Mouse (Mus musculus) limb, embryonic 12.5 days (tissue): ENCODE results near the gene Slc2a5. TPM values are rescaled to one million over a fixed set of nuclear protein-coding genes. Genes with fewer than 3 reads are reported as not detected.

Experiments
- ATAC-seq: fragments of 200-750 bp; cut with Nextera tagmentation; 2 replicates; pipeline ENCODE4 v1.8.0; 2017; ENCODE audit warnings: low read depth, moderate TSS enrichment; ENCODE audit not compliant: insufficient number of reproducible peaks, insufficient read depth, low FRiP score, low TSS enrichment
- H3K27ac ChIP-seq: fragments of 300-500 bp; sonication (generic); 2 replicates; pipeline ENCODE4 v1.5.1; 2016; ENCODE audit warnings: mild to moderate bottlenecking, moderate library complexity
- H3K27me3 ChIP-seq: fragments of 300-500 bp; sonication (generic); 2 replicates; pipeline ENCODE4 v1.6.1; 2016; ENCODE audit warnings: mild to moderate bottlenecking, moderate library complexity
- H3K36me3 ChIP-seq: fragments of 300-500 bp; sonication (generic); 2 replicates; pipeline ENCODE4 v1.6.1; 2016; ENCODE audit warnings: mild to moderate bottlenecking, moderate library complexity
- H3K4me1 ChIP-seq: fragments of 300-500 bp; sonication (generic); replicated peaks from 2 replicates; pipeline ENCODE4 v1.6.1; 2016
- H3K4me2 ChIP-seq: fragments of 300-500 bp; sonication (generic); 2 replicates; pipeline ENCODE4 v1.6.1; 2016; ENCODE audit warnings: mild to moderate bottlenecking, moderate library complexity
- H3K4me3 ChIP-seq: fragments of 300-500 bp; sonication (generic); replicated peaks from 2 replicates; pipeline ENCODE4 v1.5.1; 2016; ENCODE audit warnings: mild to moderate bottlenecking
- H3K9ac ChIP-seq: fragments of 300-500 bp; sonication (generic); replicated peaks from 2 replicates; pipeline ENCODE4 v1.6.1; 2016; ENCODE audit warnings: mild to moderate bottlenecking, moderate library complexity
- H3K9me3 ChIP-seq: fragments of 300-500 bp; sonication (generic); 2 replicates; pipeline ENCODE4 v1.6.1; 2016; ENCODE audit warnings: mild to moderate bottlenecking, moderate library complexity
- WGBS: fragments of 180-500 bp; shearing (Covaris S2); methylation state at CpG from one replicate; pipeline ENCODE4 v1.1.7; 2016; 5-methylcytosine and 5-hydroxymethylcytosine counted together
- polyA plus RNA-seq: library from polyadenylated mRNA; unstranded; fragments of >200 nt; fragmentation: Nextera tagmentation; extraction: Ambion mirVana; gene quantifications from 2 replicates; pipeline ENCODE4 v1.2.1, GENCODE M21; 2016

The Slc2a5 gene
- polyA plus RNA-seq, 1 experiment from 2014 or later = 1.6 TPM

GRCm38 (mm10) chr4:150102822-150103221 is 16.3 kb upstream of the Slc2a5 start:
- peaks cover 15% of the 10 kb centered on the region for H3K27me3 ChIP-seq
- no peaks in the 10 kb centered on the region for H3K9me3 ChIP-seq
- ATAC-seq = no peak
- H3K27ac ChIP-seq = no peak overlapping the region
- no peak overlapping the region for H3K9ac ChIP-seq
- 86% methylated on average over 7 of the region's 7 CpGs for WGBS
- no peaks in the 10 kb centered on the region for H3K36me3 ChIP-seq
- H3K4me1 ChIP-seq = 0 out of 2 replicates have a peak, but pooled peaks cover 8% of the 10 kb centered on the region
- H3K4me3 ChIP-seq = no peak overlapping the region
- H3K4me2 ChIP-seq = no peak overlapping the region

GRCm38 (mm10) chr4:150105671-150106070 is 13.4 kb upstream of the Slc2a5 start:
- Histone ChIP-seq H3K4me2 (no peak overlapping the region), H3K36me3 (no peaks in the 10 kb centered on the region), H3K27ac (no peak overlapping the region), H3K27me3 (0 out of 2 replicates have a peak, but pooled peaks cover under 1% of the 10 kb centered on the region), H3K9me3 (no peaks in the 10 kb centered on the region), H3K4me3 (no peak overlapping the region), H3K4me1 (0 out of 2 replicates have a peak, but pooled peaks cover 8% of the 10 kb centered on the region), H3K9ac (no peak overlapping the region)
- whole genome bisulfite sequencing = 36% methylated on average over 7 of the region's 7 CpGs
- no peak for ATAC-seq

GRCm38 (mm10) chr4:150106637-150107036 is 12.4 kb upstream of the Slc2a5 start:
- no peak overlapping the region for H3K27ac ChIP-seq
- no peak overlapping the region for H3K4me3 ChIP-seq
- WGBS = 77% methylated on average over 5 of the region's 5 CpGs
- no peak overlapping the region for H3K4me2 ChIP-seq
- no peaks in the 10 kb centered on the region for H3K36me3 ChIP-seq
- ATAC-seq = no peak
- H3K9me3 ChIP-seq = no peaks in the 10 kb centered on the region
- H3K9ac ChIP-seq = no peak overlapping the region
- H3K4me1 ChIP-seq = 0 out of 2 replicates have a peak, but pooled peaks cover 8% of the 10 kb centered on the region
- no peaks in the 10 kb centered on the region for H3K27me3 ChIP-seq

- Histone ChIP-seq H3K4me2 (no peak overlapping the region), H3K4me1 (no peaks in the 10 kb centered on the region), H3K9ac (no peak overlapping the region), H3K27me3 (no peaks in the 10 kb centered on the region), H3K27ac (no peak overlapping the region), H3K9me3 (no peaks in the 10 kb centered on the region), H3K36me3 (no peaks in the 10 kb centered on the region), H3K4me3 (no peak overlapping the region)
- ATAC-seq = no peak
- WGBS = 54% methylated on average over 3 of the region's 3 CpGs
Observed at GRCm38 (mm10) chr4:150109636-150110035, 9.4 kb upstream of the Slc2a5 start.

- no peaks in the 10 kb centered on the region for H3K4me1 ChIP-seq
- no peaks in the 10 kb centered on the region for H3K27me3 ChIP-seq
- no peaks in the 10 kb centered on the region for H3K36me3 ChIP-seq
- no peak for ATAC-seq
- H3K4me3 ChIP-seq = no peak overlapping the region
- H3K9ac ChIP-seq = no peak overlapping the region
- no peaks in the 10 kb centered on the region for H3K9me3 ChIP-seq
- 71% methylated on average over 9 of the region's 9 CpGs for WGBS
- H3K27ac ChIP-seq = no peak overlapping the region
- H3K4me2 ChIP-seq = no peak overlapping the region
Observed at GRCm38 (mm10) chr4:150110373-150110772, 8.7 kb upstream of the Slc2a5 start.

GRCm38 (mm10) chr4:150112867-150113266 is 6.2 kb upstream of the Slc2a5 start:
- Histone ChIP-seq H3K4me1 (no peaks in the 10 kb centered on the region), H3K27ac (no peak overlapping the region), H3K36me3 (no peaks in the 10 kb centered on the region), H3K4me3 (no peak overlapping the region), H3K4me2 (peak overlapping the region; percentile 44), H3K9ac (no peak overlapping the region), H3K27me3 (no peaks in the 10 kb centered on the region), H3K9me3 (no peaks in the 10 kb centered on the region)
- ATAC-seq = no peak
- WGBS = 6% methylated on average over 15 of the region's 15 CpGs

GRCm38 (mm10) chr4:150114505-150115061 is 4.5 kb upstream of the Slc2a5 start:
- 92% methylated on average over 26 of the region's 26 CpGs for WGBS
- Histone ChIP-seq H3K4me1 (peaks cover 10% of the 10 kb centered on the region), H3K36me3 (no peaks in the 10 kb centered on the region), H3K4me2 (no peak overlapping the region), H3K9me3 (no peaks in the 10 kb centered on the region), H3K27ac (no peak overlapping the region), H3K27me3 (no peaks in the 10 kb centered on the region), H3K9ac (no peak overlapping the region), H3K4me3 (no peak overlapping the region)
- no peak for ATAC-seq

- Histone ChIP-seq H3K27ac (no peak overlapping the region), H3K9ac (no peak overlapping the region), H3K27me3 (no peaks in the 10 kb centered on the region), H3K4me2 (no peak overlapping the region), H3K36me3 (no peaks in the 10 kb centered on the region), H3K4me1 (peaks cover 23% of the 10 kb centered on the region), H3K9me3 (no peaks in the 10 kb centered on the region), H3K4me3 (no peak overlapping the region)
- WGBS = 40% methylated on average over 5 of the region's 5 CpGs
- ATAC-seq = no peak
Observed at GRCm38 (mm10) chr4:150117311-150117710, 1.8 kb upstream of the Slc2a5 start.

GRCm38 (mm10) chr4:150118163-150118562 is 920 bp upstream of the Slc2a5 start:
- H3K27ac ChIP-seq = no peak overlapping the region
- peaks cover 23% of the 10 kb centered on the region for H3K4me1 ChIP-seq
- H3K4me3 ChIP-seq = no peak overlapping the region
- H3K4me2 ChIP-seq = no peak overlapping the region
- H3K9ac ChIP-seq = no peak overlapping the region
- ATAC-seq = no peak
- 62% methylated on average over 6 of the region's 6 CpGs for WGBS
- no peaks in the 10 kb centered on the region for H3K36me3 ChIP-seq
- H3K9me3 ChIP-seq = no peaks in the 10 kb centered on the region
- H3K27me3 ChIP-seq = no peaks in the 10 kb centered on the region

- Histone ChIP-seq H3K4me2 (peak overlapping the region; percentile 46), H3K36me3 (no peaks in the 10 kb centered on the region), H3K9ac (peak overlapping the region; percentile 42; the same call in 1 of the 2 replicates), H3K27me3 (no peaks in the 10 kb centered on the region), H3K27ac (no peak overlapping the region), H3K4me1 (peaks cover 23% of the 10 kb centered on the region), H3K9me3 (no peaks in the 10 kb centered on the region), H3K4me3 (peak overlapping the region; percentile 20; the same call in 1 of the 2 replicates)
- no peak for ATAC-seq
- 50% methylated on average over 14 of the region's 14 CpGs for WGBS
Observed at GRCm38 (mm10) chr4:150119640-150120039, 557 bp downstream of the Slc2a5 start.

- Histone ChIP-seq H3K9ac (no peak overlapping the region), H3K27ac (0 out of 2 replicates have a peak overlapping the region, but pooled peaks have one; percentile 13), H3K27me3 (no peaks in the 10 kb centered on the region), H3K36me3 (no peaks in the 10 kb centered on the region), H3K4me1 (peaks cover 23% of the 10 kb centered on the region), H3K9me3 (no peaks in the 10 kb centered on the region), H3K4me3 (0 out of 2 replicates have a peak overlapping the region, but pooled peaks have one; percentile 6), H3K4me2 (peak overlapping the region; percentile 42)
- WGBS = 29% methylated on average over 15 of the region's 15 CpGs
- ATAC-seq = no peak
Observed at GRCm38 (mm10) chr4:150120173-150120833, 1.2 kb downstream of the Slc2a5 start.
